Mouse (Mus musculus) stomach, embryonic 14.5 days (tissue): ENCODE measurements around the gene Pstk. TPM values are rescaled to one million over a fixed set of nuclear protein-coding genes. Genes with fewer than 3 reads are reported as not detected.

Experiments
- ATAC-seq: fragments of 200-750 bp; cut with Nextera tagmentation; 2 replicates; pipeline ENCODE4 v1.8.0; 2017; ENCODE audit warnings: low read depth, moderate TSS enrichment; ENCODE audit not compliant: insufficient number of reproducible peaks, insufficient read depth, low FRiP score
- H3K27ac ChIP-seq: fragments of 300-500 bp; sonication (generic); 2 replicates; pipeline ENCODE4 v1.5.1; 2014; ENCODE audit warnings: mild to moderate bottlenecking, low read length, moderate library complexity, mixed read lengths
- H3K27me3 ChIP-seq: fragments of 300-500 bp; sonication (generic); 2 replicates; pipeline ENCODE4 v1.6.1; 2014; ENCODE audit warnings: low read length, control low read depth, mixed read lengths; ENCODE audit not compliant: control insufficient read depth, insufficient read depth
- H3K36me3 ChIP-seq: fragments of 300-500 bp; sonication (generic); 2 replicates; pipeline ENCODE4 v1.6.1; 2014; ENCODE audit warnings: mild to moderate bottlenecking, control low read depth, low read length, moderate library complexity, mixed read lengths; ENCODE audit not compliant: control insufficient read depth, insufficient read depth
- H3K4me1 ChIP-seq: fragments of 300-500 bp; sonication (generic); 2 replicates; pipeline ENCODE4 v1.6.1; 2014; ENCODE audit warnings: low read length, control low read depth, mixed read lengths; ENCODE audit not compliant: control insufficient read depth, insufficient read depth
- H3K4me2 ChIP-seq: fragments of 300-500 bp; sonication (generic); replicated peaks from 2 replicates; pipeline ENCODE4 v1.6.1; 2014; ENCODE audit warnings: low read depth, low read length, control low read depth
- H3K4me3 ChIP-seq: fragments of 300-500 bp; sonication (generic); 2 replicates; pipeline ENCODE4 v1.5.1; 2014; ENCODE audit warnings: low read depth, low read length, control low read depth
- H3K9ac ChIP-seq: fragments of 300-500 bp; sonication (generic); replicated peaks from 2 replicates; pipeline ENCODE4 v1.6.1; 2014; ENCODE audit warnings: low read depth, mild to moderate bottlenecking, control low read depth, low read length, moderate library complexity, mixed read lengths
- H3K9me3 ChIP-seq: fragments of 300-500 bp; sonication (generic); 2 replicates; pipeline ENCODE4 v1.6.1; 2016; ENCODE audit warnings: low read depth, low read length, control low read depth; ENCODE audit not compliant: control insufficient read depth
- WGBS: fragments of 180-500 bp; shearing (Covaris S2); extraction: QIAGEN DNeasy Blood & Tissue Kit; methylation state at CpG from one replicate; pipeline ENCODE4 v1.1.7; 2014; 5-methylcytosine and 5-hydroxymethylcytosine counted together
- polyA plus RNA-seq: library from polyadenylated mRNA; unstranded; fragments of >200 nt; fragmentation: Nextera tagmentation; extraction: Ambion mirVana; gene quantifications from 2 replicates; pipeline ENCODE4 v1.2.1, GENCODE M21; 2014

Gene Pstk
- polyA plus RNA-seq, 1 experiment from 2014 or later, result 79.4 TPM

- 20% methylated on average over 1 of the region's 1 CpGs for WGBS
- Histone ChIP-seq H3K4me1 (no peaks in the 10 kb centered on the region), H3K27ac (no peak overlapping the region), H3K4me2 (no peak overlapping the region), H3K36me3 (peaks cover 12% of the 10 kb centered on the region), H3K4me3 (no peak overlapping the region), H3K9ac (no peak overlapping the region), H3K9me3 (no peaks in the 10 kb centered on the region), H3K27me3 (no peaks in the 10 kb centered on the region)
- no peak for ATAC-seq
Observed at GRCm38 (mm10) chr7:131432244-131432643, 61.3 kb downstream of the Pstk start.

- Histone ChIP-seq H3K27me3 (no peaks in the 10 kb centered on the region), H3K9me3 (no peaks in the 10 kb centered on the region), H3K27ac (no peak overlapping the region), H3K36me3 (peaks cover 12% of the 10 kb centered on the region), H3K4me1 (no peaks in the 10 kb centered on the region), H3K9ac (no peak overlapping the region), H3K4me2 (no peak overlapping the region), H3K4me3 (no peak overlapping the region)
- 85% methylated on average over 1 of the region's 1 CpGs for WGBS
- ATAC-seq, result no peak
Observed at GRCm38 (mm10) chr7:131434276-131434675, 63.3 kb downstream of the Pstk start.

GRCm38 (mm10) chr7:131437051-131437450 lies 66.1 kb downstream of the Pstk start:
- Histone ChIP-seq H3K9ac (no peak overlapping the region), H3K9me3 (no peaks in the 10 kb centered on the region), H3K27ac (no peak overlapping the region), H3K27me3 (no peaks in the 10 kb centered on the region), H3K4me2 (no peak overlapping the region), H3K4me3 (no peak overlapping the region), H3K4me1 (no peaks in the 10 kb centered on the region), H3K36me3 (peaks cover 10% of the 10 kb centered on the region)
- 58% methylated on average over 3 of the region's 3 CpGs for WGBS
- no peak for ATAC-seq

Other genes starting within 250 kb of the Pstk start
- gene 4933402N03Rik, start 224.8 kb upstream of the Pstk start, polyA plus RNA-seq, result not detected in 2 replicates
- not detected in 2 replicates for gene 5430419D17Rik, start 196.7 kb upstream of the Pstk start, polyA plus RNA-seq
- gene Cuzd1, start 48.8 kb upstream of the Pstk start, polyA plus RNA-seq, result 0.11 TPM in 1 of 2 replicates, not detected in the other
- not detected in 2 replicates for gene Fam24b, start 41.6 kb upstream of the Pstk start, polyA plus RNA-seq
- gene Fam24a, start 37.3 kb upstream of the Pstk start, polyA plus RNA-seq, result not detected in 2 replicates
- 16.9 and 23.4 TPM in 2 replicates for gene 2310057M21Rik, start 8.4 kb upstream of the Pstk start, polyA plus RNA-seq
- 18.2 and 20.0 TPM in 2 replicates for gene Ikzf5, start 39.4 kb downstream of the Pstk start, polyA plus RNA-seq
- 109 and 114 TPM in 2 replicates for gene Acadsb, start 39.5 kb downstream of the Pstk start, polyA plus RNA-seq
- gene Hmx3, start 171.7 kb downstream of the Pstk start, polyA plus RNA-seq, result 0.72 and 1.1 TPM in 2 replicates
- gene Hmx2, start 177.6 kb downstream of the Pstk start, polyA plus RNA-seq, result 0.94 and 1.3 TPM in 2 replicates
- gene Bub3, start 189.1 kb downstream of the Pstk start, polyA plus RNA-seq, result 210 and 232 TPM in 2 replicates